Mouse (Mus musculus): ENCODE measurements at regions not wholly inside any gene's neighbourhood (a gene's known extent, or its start where the extent isn't known, plus 50 kb on each side); places are given as distances from the start of the nearest gene placed in this dataset.
A peak's percentile ranks its signal among the peaks of the same experiment; 100 is the strongest.

DNA sequence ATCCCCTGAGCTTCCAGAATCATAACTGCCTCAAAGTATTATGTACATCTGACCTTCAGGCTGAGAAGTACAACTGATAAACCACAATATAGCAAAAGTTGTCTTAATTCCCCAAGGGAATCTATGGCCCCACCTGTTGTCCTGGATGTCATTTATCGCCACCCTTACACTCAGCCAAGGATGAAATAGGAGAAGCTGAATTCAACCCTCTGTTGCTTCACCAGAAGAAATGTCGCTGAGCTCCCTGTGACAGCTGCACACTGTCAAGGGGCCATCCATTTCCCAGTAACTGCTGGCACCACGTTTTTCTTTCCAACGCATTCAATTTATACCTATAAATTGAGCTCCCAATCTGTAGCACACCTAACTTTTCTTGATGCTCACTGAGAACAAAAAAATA, 382.0 kb upstream of the Noct start:
- Histone ChIP-seq H3K27me3 (ENCODE audit: insufficient read depth, low read length) (no peaks in the 10 kb centered on the region), H3K9ac (replicated peaks; ENCODE audit: low read length) (no peak overlapping the region), H3K4me2 (replicated peaks; ENCODE audit: low read depth, low read length) (no peak overlapping the region), H3K9me3 (ENCODE audit: low read length) (no peaks in the 10 kb centered on the region), H3K4me1 (ENCODE audit: insufficient read depth, low read length) (no peaks in the 10 kb centered on the region), H3K36me3 (ENCODE audit: insufficient read depth, low read length) (no peaks in the 10 kb centered on the region), H3K4me3 (ENCODE audit: low read length) (no peak overlapping the region), H3K27ac (ENCODE audit: low read length) (no peak overlapping the region)
- peak; percentile 27; the same call in 1 of the 2 replicates for ATAC-seq (ENCODE audit: low FRiP score, low TSS enrichment)
- WGBS, result 32% methylated on average over 4 of the region's 4 CpGs

DNA sequence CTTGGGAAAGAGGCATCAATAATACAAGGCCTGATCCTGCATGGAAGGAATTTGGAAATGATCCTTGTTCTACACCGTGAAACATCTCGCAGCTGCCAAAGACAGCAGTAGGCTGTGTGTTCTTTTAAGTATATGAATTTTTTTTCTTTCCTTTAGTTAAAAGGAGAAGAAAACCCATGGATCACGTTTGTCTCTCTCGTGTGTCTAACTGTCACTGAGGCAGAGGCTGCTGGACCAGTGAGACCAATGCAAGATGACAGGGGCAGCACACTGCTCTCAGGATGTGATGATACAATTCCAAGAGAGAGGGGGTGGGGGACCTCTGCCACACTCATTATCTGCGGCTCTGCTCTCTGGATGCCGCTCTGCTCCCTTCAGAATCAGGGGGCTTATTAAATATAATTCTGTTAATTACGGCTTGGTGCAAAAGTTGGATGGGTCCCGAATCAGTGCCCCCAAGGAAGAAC, 379.4 kb upstream of the Noct start:
- H3K4me1 ChIP-seq (ENCODE audit: insufficient read depth, low read length), result no peaks in the 10 kb centered on the region

GRCm38 (mm10) chr3:50845311-50845710, 378.9 kb upstream of the Noct start:
- Histone ChIP-seq H3K36me3 (ENCODE audit: insufficient read depth, low read length) (no peaks in the 10 kb centered on the region), H3K4me3 (ENCODE audit: low read length) (no peak overlapping the region), H3K4me2 (replicated peaks; ENCODE audit: low read depth, low read length) (no peak overlapping the region), H3K9me3 (ENCODE audit: low read length) (no peaks in the 10 kb centered on the region), H3K9ac (replicated peaks; ENCODE audit: low read length) (no peak overlapping the region), H3K27ac (ENCODE audit: low read length) (no peak overlapping the region), H3K27me3 (ENCODE audit: insufficient read depth, low read length) (no peaks in the 10 kb centered on the region), H3K4me1 (ENCODE audit: insufficient read depth, low read length) (no peaks in the 10 kb centered on the region)
- ATAC-seq (ENCODE audit: low FRiP score, low TSS enrichment), result no peak
- 52% methylated on average over 2 of the region's 2 CpGs for WGBS

More for the DNA sequence above, 379.4 kb upstream of the Noct start:
- H3K4me3 ChIP-seq (ENCODE audit: low read length), result no peak overlapping the region
- 72% methylated on average over 8 of the region's 8 CpGs for WGBS
- H3K9me3 ChIP-seq (ENCODE audit: low read length), result no peaks in the 10 kb centered on the region
- no peak overlapping the region for H3K4me2 ChIP-seq (replicated peaks; ENCODE audit: low read depth, low read length)
- no peaks in the 10 kb centered on the region for H3K36me3 ChIP-seq (ENCODE audit: insufficient read depth, low read length)
- H3K9ac ChIP-seq (replicated peaks; ENCODE audit: low read length), result no peak overlapping the region
- ATAC-seq (ENCODE audit: low FRiP score, low TSS enrichment), result no peak
- no peak overlapping the region for H3K27ac ChIP-seq (ENCODE audit: low read length)
- H3K27me3 ChIP-seq (ENCODE audit: insufficient read depth, low read length), result no peaks in the 10 kb centered on the region

- no peak overlapping the region for H3K9ac ChIP-seq (replicated peaks; ENCODE audit: low read length)
- peak; percentile 54; the same call in 1 of the 2 replicates for ATAC-seq (ENCODE audit: low FRiP score, low TSS enrichment)
- no peak overlapping the region for H3K4me3 ChIP-seq (ENCODE audit: low read length)
- no peaks in the 10 kb centered on the region for H3K4me1 ChIP-seq (ENCODE audit: insufficient read depth, low read length)
- H3K4me2 ChIP-seq (replicated peaks; ENCODE audit: low read depth, low read length), result no peak overlapping the region
- no peak overlapping the region for H3K27ac ChIP-seq (ENCODE audit: low read length)
- H3K27me3 ChIP-seq (ENCODE audit: insufficient read depth, low read length), result no peaks in the 10 kb centered on the region
- 37% methylated on average over 3 of the region's 3 CpGs for WGBS
- no peaks in the 10 kb centered on the region for H3K9me3 ChIP-seq (ENCODE audit: low read length)
- no peaks in the 10 kb centered on the region for H3K36me3 ChIP-seq (ENCODE audit: insufficient read depth, low read length)
These were observed 375.7 kb upstream of the Noct start for GRCm38 (mm10) chr3:50848528-50848927.

DNA sequence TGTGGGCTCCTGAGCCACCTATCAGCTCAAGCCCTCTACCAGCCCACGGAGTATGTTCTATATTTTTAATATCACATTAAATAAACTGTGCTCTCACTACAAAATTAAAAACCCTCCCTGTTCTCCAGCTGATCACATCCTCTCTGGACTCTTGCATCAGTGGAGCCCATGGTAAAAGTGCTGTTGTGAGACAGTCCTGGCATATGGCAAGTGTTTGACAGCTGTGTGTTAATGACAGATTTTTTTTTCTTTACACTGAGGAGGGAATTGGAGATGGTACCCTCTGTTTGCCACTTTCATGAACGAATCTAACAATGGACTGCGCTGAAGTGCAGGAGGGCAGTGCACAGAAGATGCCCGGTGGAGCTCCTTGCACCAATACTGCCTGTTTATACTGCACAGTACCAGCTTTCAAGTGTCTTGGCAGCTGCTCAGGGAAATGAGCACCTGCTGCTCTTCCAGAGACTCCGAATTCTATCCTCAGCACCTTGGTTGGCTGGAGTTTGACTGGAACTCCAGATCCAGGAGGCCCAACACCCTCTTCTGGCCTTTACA, 373.1 kb upstream of the Noct start:
- Histone ChIP-seq H3K4me2 (replicated peaks; ENCODE audit: low read depth, low read length) (no peak overlapping the region), H3K36me3 (ENCODE audit: insufficient read depth, low read length) (no peaks in the 10 kb centered on the region), H3K4me1 (ENCODE audit: insufficient read depth, low read length) (no peaks in the 10 kb centered on the region), H3K9me3 (ENCODE audit: low read length) (no peaks in the 10 kb centered on the region), H3K4me3 (ENCODE audit: low read length) (no peak overlapping the region), H3K27ac (ENCODE audit: low read length) (no peak overlapping the region), H3K9ac (replicated peaks; ENCODE audit: low read length) (no peak overlapping the region), H3K27me3 (ENCODE audit: insufficient read depth, low read length) (no peaks in the 10 kb centered on the region)
- 78% methylated on average over 5 of the region's 5 CpGs for WGBS
- ATAC-seq (ENCODE audit: low FRiP score, low TSS enrichment), result no peak

GRCm38 (mm10) chr3:50867105-50867504, 357.1 kb upstream of the Noct start:
- no peak for ATAC-seq (ENCODE audit: low FRiP score, low TSS enrichment)
- no peak overlapping the region for H3K4me3 ChIP-seq (ENCODE audit: low read length)
- H3K27me3 ChIP-seq (ENCODE audit: insufficient read depth, low read length), result no peaks in the 10 kb centered on the region
- no peak overlapping the region for H3K9ac ChIP-seq (replicated peaks; ENCODE audit: low read length)
- no peaks in the 10 kb centered on the region for H3K36me3 ChIP-seq (ENCODE audit: insufficient read depth, low read length)
- H3K4me2 ChIP-seq (replicated peaks; ENCODE audit: low read depth, low read length), result no peak overlapping the region
- no peaks in the 10 kb centered on the region for H3K9me3 ChIP-seq (ENCODE audit: low read length)
- no peaks in the 10 kb centered on the region for H3K4me1 ChIP-seq (ENCODE audit: insufficient read depth, low read length)
- WGBS, result 85% methylated on average over 1 of the region's 1 CpGs
- no peak overlapping the region for H3K27ac ChIP-seq (ENCODE audit: low read length)

DNA sequence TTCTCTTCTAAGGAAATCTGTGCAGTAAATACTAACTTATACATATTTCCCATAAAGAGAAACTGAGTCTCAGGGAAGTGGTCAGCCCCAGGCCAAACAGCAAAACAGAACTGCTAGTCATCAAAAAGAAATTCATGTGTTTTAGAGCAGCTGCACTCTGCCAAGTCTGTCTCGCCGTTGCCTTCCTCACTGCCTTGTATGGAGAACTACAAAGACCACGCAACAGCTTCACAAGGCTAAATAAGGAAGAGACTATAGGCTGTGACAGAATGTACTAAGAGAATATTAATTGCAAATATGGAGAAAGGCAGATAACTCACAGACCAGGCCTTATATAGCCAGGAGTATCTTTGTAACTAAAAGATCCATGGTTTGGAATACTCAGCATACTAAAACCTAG, 355.0 kb upstream of the Noct start:
- H3K27me3 ChIP-seq (ENCODE audit: insufficient read depth, low read length), result no peaks in the 10 kb centered on the region
- ATAC-seq (ENCODE audit: low FRiP score, low TSS enrichment), result no peak
- 82% methylated on average over 3 of the region's 3 CpGs for WGBS
- no peak overlapping the region for H3K4me2 ChIP-seq (replicated peaks; ENCODE audit: low read depth, low read length)
- no peaks in the 10 kb centered on the region for H3K9me3 ChIP-seq (ENCODE audit: low read length)
- H3K27ac ChIP-seq (ENCODE audit: low read length), result no peak overlapping the region
- H3K9ac ChIP-seq (replicated peaks; ENCODE audit: low read length), result no peak overlapping the region
- no peak overlapping the region for H3K4me3 ChIP-seq (ENCODE audit: low read length)
- no peaks in the 10 kb centered on the region for H3K4me1 ChIP-seq (ENCODE audit: insufficient read depth, low read length)
- no peaks in the 10 kb centered on the region for H3K36me3 ChIP-seq (ENCODE audit: insufficient read depth, low read length)

- H3K27me3 ChIP-seq (ENCODE audit: insufficient read depth, low read length), result no peaks in the 10 kb centered on the region
- 87% methylated on average over 4 of the region's 4 CpGs for WGBS
These were observed 345.2 kb upstream of the Noct start for GRCm38 (mm10) chr3:50879050-50879449.

GRCm38 (mm10) chr3:50879595-50879994, 344.7 kb upstream of the Noct start:
- 92% methylated on average over 8 of the region's 8 CpGs for WGBS

More at GRCm38 (mm10) chr3:50879050-50879449, 345.2 kb upstream of the Noct start:
- H3K4me3 ChIP-seq (ENCODE audit: low read length), result no peak overlapping the region
- no peaks in the 10 kb centered on the region for H3K9me3 ChIP-seq (ENCODE audit: low read length)
- H3K9ac ChIP-seq (replicated peaks; ENCODE audit: low read length), result no peak overlapping the region
- H3K4me1 ChIP-seq (ENCODE audit: insufficient read depth, low read length), result no peaks in the 10 kb centered on the region
- no peak for ATAC-seq (ENCODE audit: low FRiP score, low TSS enrichment)
- H3K27ac ChIP-seq (ENCODE audit: low read length), result no peak overlapping the region
- no peak overlapping the region for H3K4me2 ChIP-seq (replicated peaks; ENCODE audit: low read depth, low read length)
- no peaks in the 10 kb centered on the region for H3K36me3 ChIP-seq (ENCODE audit: insufficient read depth, low read length)

GRCm38 (mm10) chr3:50881437-50882248, 342.6 kb upstream of the Noct start:
- no peaks in the 10 kb centered on the region for H3K36me3 ChIP-seq (ENCODE audit: insufficient read depth, low read length)
- no peaks in the 10 kb centered on the region; the same call in 1 of the 2 replicates for H3K4me1 ChIP-seq (ENCODE audit: insufficient read depth, low read length)
- H3K4me3 ChIP-seq (ENCODE audit: low read length), result no peak overlapping the region
- no peak for ATAC-seq (ENCODE audit: low FRiP score, low TSS enrichment)
- 27% methylated on average over 9 of the region's 9 CpGs for WGBS
- H3K27ac ChIP-seq (ENCODE audit: low read length), result no peak overlapping the region
- no peaks in the 10 kb centered on the region for H3K9me3 ChIP-seq (ENCODE audit: low read length)
- H3K4me2 ChIP-seq (replicated peaks; ENCODE audit: low read depth, low read length), result no peak overlapping the region
- no peak overlapping the region for H3K9ac ChIP-seq (replicated peaks; ENCODE audit: low read length)
- H3K27me3 ChIP-seq (ENCODE audit: insufficient read depth, low read length), result no peaks in the 10 kb centered on the region

More at GRCm38 (mm10) chr3:50879595-50879994, 344.7 kb upstream of the Noct start:
- no peaks in the 10 kb centered on the region for H3K27me3 ChIP-seq (ENCODE audit: insufficient read depth, low read length)
- H3K4me3 ChIP-seq (ENCODE audit: low read length), result no peak overlapping the region
- no peak overlapping the region for H3K9ac ChIP-seq (replicated peaks; ENCODE audit: low read length)
- no peak for ATAC-seq (ENCODE audit: low FRiP score, low TSS enrichment)
- H3K9me3 ChIP-seq (ENCODE audit: low read length), result no peaks in the 10 kb centered on the region
- no peak overlapping the region for H3K4me2 ChIP-seq (replicated peaks; ENCODE audit: low read depth, low read length)
- no peak overlapping the region for H3K27ac ChIP-seq (ENCODE audit: low read length)
- no peaks in the 10 kb centered on the region for H3K36me3 ChIP-seq (ENCODE audit: insufficient read depth, low read length)
- H3K4me1 ChIP-seq (ENCODE audit: insufficient read depth, low read length), result no peaks in the 10 kb centered on the region

All from kidney, embryonic 16.5 days (tissue).